Mouse (Mus musculus) myocyte (in vitro differentiated cells): ENCODE data around the gene 1700016C15Rik. TPM values are rescaled to one million over a fixed set of nuclear protein-coding genes. Genes with fewer than 3 reads are reported as not detected.

ENCODE experiments used
- H3K27me3 ChIP-seq: one replicate; pipeline ENCODE4 v1.6.1; 2011; ENCODE audit not compliant: control insufficient read depth, insufficient read depth, insufficient read length
- H3K36me3 ChIP-seq: one replicate; pipeline ENCODE4 v1.6.1; 2011; ENCODE audit not compliant: control insufficient read depth, insufficient read depth
- H3K4me2 ChIP-seq: one replicate; pipeline ENCODE4 v1.6.1; 2011; ENCODE audit warnings: low read depth, control low read depth
- H3K4me3 ChIP-seq: one replicate; pipeline ENCODE4 v1.5.1; 2011; ENCODE audit warnings: mild to moderate bottlenecking, control low read depth, moderate library complexity
- H3K79me2 ChIP-seq: one replicate; pipeline ENCODE4 v1.6.1; 2011; ENCODE audit not compliant: control insufficient read depth, insufficient read depth
- H3ac ChIP-seq: one replicate; pipeline ENCODE4 v1.6.1; 2011; ENCODE audit not compliant: control insufficient read depth, insufficient read length
- CEBPB ChIP-seq: IDR thresholded peaks from 2 replicates; pipeline ENCODE4 v1.6.1; 2011; ENCODE audit warnings: mild to moderate bottlenecking, moderate library complexity; ENCODE audit not compliant: poor library complexity, insufficient read depth, severe bottlenecking
- E2F4 ChIP-seq: IDR thresholded peaks from one replicate; pipeline ENCODE4 v1.6.1; 2011; ENCODE audit warnings: mild to moderate bottlenecking, control low read depth, moderate library complexity; ENCODE audit not compliant: insufficient read depth
- MAX ChIP-seq: IDR thresholded peaks from one replicate; pipeline ENCODE4 v1.6.1; 2011; ENCODE audit warnings: low read depth, mild to moderate bottlenecking, control low read depth
- MYOD1 ChIP-seq, 3 experiments: IDR thresholded peaks; one replicate each; pipeline ENCODE4 v1.6.1; 2011; ENCODE audit warnings: control low read depth in 2 of 3, low read depth in 2 of 3, mild to moderate bottlenecking in 2 of 3, moderate library complexity in 1 of 3; ENCODE audit not compliant: insufficient read length in 2 of 3, control insufficient read depth in 1 of 3
- MYOG ChIP-seq, 3 experiments: IDR thresholded peaks; one replicate each; pipeline ENCODE4 v1.6.1; 2011; ENCODE audit warnings: control low read depth in 2 of 3, low read depth in 2 of 3, mild to moderate bottlenecking in 2 of 3; ENCODE audit not compliant: insufficient read length in 2 of 3, control insufficient read depth in 1 of 3, insufficient read depth in 1 of 3
- POLR2A ChIP-seq: IDR thresholded peaks from one replicate; pipeline ENCODE4 v1.6.1; 2011; ENCODE audit warnings: low read depth, mild to moderate bottlenecking, control low read depth, moderate library complexity; ENCODE audit not compliant: insufficient read length
- POLR2AphosphoS2 ChIP-seq: IDR thresholded peaks from one replicate; pipeline ENCODE4 v1.6.1; 2011; ENCODE audit warnings: low read depth, control low read depth; ENCODE audit not compliant: insufficient read length
- REST ChIP-seq: IDR thresholded peaks from one replicate; pipeline ENCODE4 v1.6.1; 2011; ENCODE audit warnings: mild to moderate bottlenecking, control low read depth, moderate library complexity; ENCODE audit not compliant: insufficient read depth, insufficient read length
- SRF ChIP-seq: IDR thresholded peaks from one replicate; pipeline ENCODE4 v1.6.1; 2011; ENCODE audit warnings: low read depth; ENCODE audit not compliant: control insufficient read depth, insufficient read length
- TCF12 ChIP-seq: IDR thresholded peaks from one replicate; pipeline ENCODE4 v1.6.1; 2011; ENCODE audit warnings: mild to moderate bottlenecking, control low read depth; ENCODE audit not compliant: poor library complexity, insufficient read depth, severe bottlenecking
- TCF3 ChIP-seq: IDR thresholded peaks from one replicate; pipeline ENCODE4 v1.6.1; 2011; ENCODE audit warnings: low read depth, control low read depth; ENCODE audit not compliant: insufficient read length
- USF1 ChIP-seq: IDR thresholded peaks from one replicate; pipeline ENCODE4 v1.6.1; 2011; ENCODE audit warnings: low read depth, mild to moderate bottlenecking, control low read depth, moderate library complexity
- polyA plus RNA-seq: library from polyadenylated mRNA; unstranded; fragments of >200 nt; fragmentation: generic; extraction: Trizol; gene quantifications from one replicate; pipeline ENCODE4 v1.2.1, GENCODE M21; 2012; ENCODE audit warnings: missing spikeins

The 1700016C15Rik gene
- polyA plus RNA-seq, 1 experiment, result not detected

- no peaks in the 10 kb centered on the region for H3K36me3 ChIP-seq
- H3K4me3 ChIP-seq, result no peak overlapping the region
- H3K4me2 ChIP-seq, result peak overlapping the region; percentile 16
- no peaks in the 10 kb centered on the region for H3K79me2 ChIP-seq
- TF ChIP-seq MYOD1 (IDR thresholded peaks at IDR 0.05; ENCODE audit: control insufficient read depth in 1 of 3, insufficient read length in 2 of 3, low read depth in 2 of 3), result no peak
- no peak for TF ChIP-seq MYOG (IDR thresholded peaks at IDR 0.05; ENCODE audit: control insufficient read depth in 1 of 3, insufficient read depth in 1 of 3, insufficient read length in 2 of 3, low read depth in 2 of 3)
- no peak for TF ChIP-seq E2F4
- no peak for TF ChIP-seq TCF12
- TF ChIP-seq SRF, result no peak
- TF ChIP-seq TCF3, result no peak
- TF ChIP-seq USF1, result no peak
- no peak for TF ChIP-seq REST
- no peak for TF ChIP-seq MAX
- TF ChIP-seq CEBPB, result no peak
- no peak for TF ChIP-seq POLR2AphosphoS2
- TF ChIP-seq POLR2A, result no peak
- H3ac ChIP-seq, result no peak overlapping the region
- no peaks in the 10 kb centered on the region for H3K27me3 ChIP-seq
These were observed 11.1 kb upstream of the 1700016C15Rik start for GRCm38 (mm10) chr1:177718340-177719028.

GRCm38 (mm10) chr1:177719029-177719427 is 10.6 kb upstream of the 1700016C15Rik start:
- Histone ChIP-seq H3K4me2 (peak overlapping the region; percentile 16), H3K79me2 (no peaks in the 10 kb centered on the region), H3K4me3 (no peak overlapping the region), H3K36me3 (no peaks in the 10 kb centered on the region), H3ac (no peak overlapping the region), H3K27me3 (no peaks in the 10 kb centered on the region)
- TF ChIP-seq TCF12 (no peak), POLR2AphosphoS2 (no peak), MAX (no peak), SRF (no peak), MYOD1 (IDR thresholded peaks at IDR 0.05; ENCODE audit: control insufficient read depth in 1 of 3, insufficient read length in 2 of 3, low read depth in 2 of 3) (no peak), REST (no peak), E2F4 (no peak), POLR2A (no peak), TCF3 (no peak), USF1 (no peak), CEBPB (no peak)

DNA sequence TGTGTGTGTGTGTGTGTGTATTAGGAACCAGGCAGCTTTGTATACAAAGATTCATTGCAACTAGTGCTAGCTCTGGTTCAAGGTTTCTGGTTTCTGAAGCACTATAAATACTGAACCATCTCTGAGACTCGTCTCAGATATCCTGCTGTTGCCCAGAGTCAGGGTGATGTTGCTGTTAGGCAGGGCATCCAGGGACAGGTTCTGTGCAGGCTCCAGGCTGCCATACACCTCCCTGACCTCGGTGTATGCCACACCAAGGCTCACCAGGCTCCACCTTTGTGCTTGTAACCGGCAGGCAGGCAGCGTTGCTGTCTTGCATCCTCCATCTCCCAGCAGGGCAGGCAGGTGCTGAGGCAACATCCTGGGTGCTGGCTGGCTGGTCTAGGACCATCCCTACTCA is 5.8 kb upstream of the 1700016C15Rik start:
- Histone ChIP-seq H3K79me2 (no peaks in the 10 kb centered on the region), H3ac (no peak overlapping the region), H3K4me3 (no peak overlapping the region), H3K4me2 (no peak overlapping the region), H3K36me3 (no peaks in the 10 kb centered on the region), H3K27me3 (no peaks in the 10 kb centered on the region)
- TF ChIP-seq TCF3 (no peak), MAX (no peak), USF1 (no peak)

- no peak overlapping the region for H3K4me3 ChIP-seq
- no peak overlapping the region for H3K4me2 ChIP-seq
- H3K27me3 ChIP-seq, result no peaks in the 10 kb centered on the region
- H3K36me3 ChIP-seq, result no peaks in the 10 kb centered on the region
- H3ac ChIP-seq, result no peak overlapping the region
- H3K79me2 ChIP-seq, result no peaks in the 10 kb centered on the region
- TF ChIP-seq TCF3 (no peak), CEBPB (no peak), REST (no peak), E2F4 (no peak), TCF12 (no peak), MYOD1 (IDR thresholded peaks at IDR 0.05; ENCODE audit: control insufficient read depth in 1 of 3, insufficient read length in 2 of 3, low read depth in 2 of 3) (no peak), MYOG (IDR thresholded peaks at IDR 0.05; ENCODE audit: control insufficient read depth in 1 of 3, insufficient read depth in 1 of 3, insufficient read length in 2 of 3, low read depth in 2 of 3) (no peak), USF1 (no peak), POLR2A (no peak), MAX (no peak), POLR2AphosphoS2 (no peak), SRF (no peak)
These were observed 2.7 kb upstream of the 1700016C15Rik start for GRCm38 (mm10) chr1:177726870-177727269.

DNA sequence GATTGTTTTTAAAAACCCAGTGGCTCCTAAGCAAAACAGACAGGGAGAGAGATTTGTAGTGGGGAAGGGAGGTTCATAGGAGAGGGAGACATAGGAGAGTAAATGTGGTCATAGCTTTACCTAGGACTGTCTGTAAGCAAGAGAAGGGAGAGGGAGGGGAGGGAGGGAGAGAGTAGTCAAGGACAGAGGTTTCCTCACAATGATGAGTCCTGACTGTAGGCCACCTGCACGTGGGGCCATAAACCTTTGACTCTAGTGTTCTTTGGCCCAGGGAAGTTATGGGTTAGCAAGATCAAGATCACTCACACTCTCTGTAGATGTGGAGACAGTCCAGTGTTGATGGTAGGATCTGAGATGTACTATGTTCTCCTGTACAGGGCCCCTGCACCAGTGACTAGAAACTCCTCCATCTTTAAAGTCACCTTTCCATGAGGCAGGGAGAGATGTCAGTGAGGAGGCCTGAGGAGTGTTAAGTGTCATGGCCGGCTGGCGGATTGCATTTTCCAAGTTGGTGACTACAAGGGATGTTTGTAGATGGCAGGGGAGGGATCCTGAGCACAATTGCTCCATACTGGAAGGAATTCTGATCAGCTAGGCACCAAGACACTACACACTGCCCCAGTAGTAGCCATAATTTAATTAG is 1.6 kb upstream of the 1700016C15Rik start:
- Histone ChIP-seq H3K36me3 (no peaks in the 10 kb centered on the region), H3K79me2 (no peaks in the 10 kb centered on the region), H3K4me3 (no peak overlapping the region), H3ac (no peak overlapping the region), H3K27me3 (no peaks in the 10 kb centered on the region), H3K4me2 (no peak overlapping the region)
- TF ChIP-seq POLR2AphosphoS2, result no peak
- no peak for TF ChIP-seq E2F4
- TF ChIP-seq TCF12, result no peak
- TF ChIP-seq TCF3, result no peak
- no peak for TF ChIP-seq MYOG (IDR thresholded peaks at IDR 0.05; ENCODE audit: control insufficient read depth in 1 of 3, insufficient read depth in 1 of 3, insufficient read length in 2 of 3, low read depth in 2 of 3)
- no peak for TF ChIP-seq REST
- no peak for TF ChIP-seq SRF
- TF ChIP-seq USF1, result no peak
- TF ChIP-seq POLR2A, result no peak
- TF ChIP-seq MAX, result no peak
- no peak for TF ChIP-seq MYOD1 (IDR thresholded peaks at IDR 0.05; ENCODE audit: control insufficient read depth in 1 of 3, insufficient read length in 2 of 3, low read depth in 2 of 3)
- TF ChIP-seq CEBPB, result no peak
